Mouse (Mus musculus): ENCODE measurements around the gene Ckmt2. TPM values are rescaled to one million over a fixed set of nuclear protein-coding genes. Genes with fewer than 3 reads are reported as not detected.

Gene Ckmt2
- 18.1 TPM for polyA plus RNA-seq (2012; fragmentation: generic; extraction: Trizol)

DNA sequence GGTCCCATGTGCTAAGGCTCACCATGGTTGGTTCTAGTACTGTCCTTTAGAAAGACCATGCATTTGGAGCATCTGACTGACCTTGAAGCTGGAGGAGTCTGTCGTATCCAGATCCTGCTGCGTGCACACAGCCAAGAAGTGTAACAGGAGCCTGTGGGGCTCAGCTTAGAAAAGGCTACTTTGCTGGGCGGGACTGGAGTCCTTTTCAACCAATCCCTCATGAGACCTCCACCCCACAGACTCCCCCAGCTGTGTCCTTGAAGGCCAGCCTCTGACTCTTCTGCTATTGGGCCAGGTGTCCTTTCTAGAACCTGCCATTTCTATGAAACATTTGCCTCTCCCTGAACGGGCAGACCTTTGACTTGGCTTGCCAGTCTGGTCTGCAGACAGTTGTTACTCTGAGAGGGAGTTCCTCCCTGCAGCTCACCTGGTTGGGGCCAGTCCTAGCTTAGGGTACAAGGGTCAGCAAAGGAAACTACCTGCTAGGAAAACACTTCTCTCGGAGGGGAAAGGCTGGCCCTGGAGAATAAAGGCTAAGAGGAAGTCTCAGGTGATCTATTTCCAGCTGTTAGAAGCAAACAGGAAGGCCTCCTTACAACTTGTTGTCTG, at the start of gene Ckmt2:
Gene Ckmt2 (minus strand): TSS at position 145 of the 609 bp plus-strand sequence.
- TF ChIP-seq CEBPB (IDR thresholded peaks at IDR 0.05; ENCODE audit: insufficient read depth, poor library complexity, severe bottlenecking) (no peak), MYOG (IDR thresholded peaks at IDR 0.05; ENCODE audit: control insufficient read depth in 1 of 3, insufficient read depth in 1 of 3, insufficient read length in 2 of 3, low read depth in 2 of 3) (no peak), POLR2AphosphoS2 (IDR thresholded peaks at IDR 0.05; ENCODE audit: insufficient read length, low read depth) (no peak), TCF12 (IDR thresholded peaks at IDR 0.05; ENCODE audit: insufficient read depth, poor library complexity, severe bottlenecking) (no peak), TCF3 (IDR thresholded peaks at IDR 0.05; ENCODE audit: insufficient read length, low read depth) (no peak), E2F4 (IDR thresholded peaks at IDR 0.05; ENCODE audit: insufficient read depth) (no peak), REST (IDR thresholded peaks at IDR 0.05; ENCODE audit: insufficient read depth, insufficient read length) (no peak), POLR2A (IDR thresholded peaks at IDR 0.05; ENCODE audit: insufficient read length, low read depth) (no peak), USF1 (IDR thresholded peaks at IDR 0.05; ENCODE audit: low read depth) (no peak), SRF (IDR thresholded peaks at IDR 0.05; ENCODE audit: control insufficient read depth, insufficient read length, low read depth) (no peak), MYOD1 (IDR thresholded peaks at IDR 0.05; ENCODE audit: control insufficient read depth in 1 of 3, insufficient read length in 2 of 3, low read depth in 2 of 3) (no peak), MAX (IDR thresholded peaks at IDR 0.05; ENCODE audit: low read depth) (no peak)
- Histone ChIP-seq H3K36me3 (ENCODE audit: control insufficient read depth, insufficient read depth) (no peaks in the 10 kb centered on the region), H3K4me3 (no peak within 1 kb of the TSS), H3K79me2 (ENCODE audit: control insufficient read depth, insufficient read depth) (no peaks in the 10 kb centered on the region), H3K4me2 (ENCODE audit: low read depth) (peak within 1 kb of the TSS; percentile 61), H3K27me3 (ENCODE audit: control insufficient read depth, insufficient read depth, insufficient read length) (no peaks in the 10 kb centered on the region), H3ac (ENCODE audit: control insufficient read depth, insufficient read length) (no peak within 1 kb of the TSS)

- no peaks in the 10 kb centered on the region for H3K36me3 ChIP-seq (ENCODE audit: control insufficient read depth, insufficient read depth)
- H3K27me3 ChIP-seq (ENCODE audit: control insufficient read depth, insufficient read depth, insufficient read length) = no peaks in the 10 kb centered on the region
- TF ChIP-seq CEBPB (IDR thresholded peaks at IDR 0.05; ENCODE audit: insufficient read depth, poor library complexity, severe bottlenecking) (no peak), USF1 (IDR thresholded peaks at IDR 0.05; ENCODE audit: low read depth) (peak; percentile 54)
- H3K4me3 ChIP-seq = no peak overlapping the region
- H3K79me2 ChIP-seq (ENCODE audit: control insufficient read depth, insufficient read depth) = no peaks in the 10 kb centered on the region
- H3K4me2 ChIP-seq (ENCODE audit: low read depth) = no peak overlapping the region
- H3ac ChIP-seq (ENCODE audit: control insufficient read depth, insufficient read length) = no peak overlapping the region
Measured at GRCm38 (mm10) chr13:91921010-91921409, 44.3 kb upstream of the Ckmt2 start.

DNA sequence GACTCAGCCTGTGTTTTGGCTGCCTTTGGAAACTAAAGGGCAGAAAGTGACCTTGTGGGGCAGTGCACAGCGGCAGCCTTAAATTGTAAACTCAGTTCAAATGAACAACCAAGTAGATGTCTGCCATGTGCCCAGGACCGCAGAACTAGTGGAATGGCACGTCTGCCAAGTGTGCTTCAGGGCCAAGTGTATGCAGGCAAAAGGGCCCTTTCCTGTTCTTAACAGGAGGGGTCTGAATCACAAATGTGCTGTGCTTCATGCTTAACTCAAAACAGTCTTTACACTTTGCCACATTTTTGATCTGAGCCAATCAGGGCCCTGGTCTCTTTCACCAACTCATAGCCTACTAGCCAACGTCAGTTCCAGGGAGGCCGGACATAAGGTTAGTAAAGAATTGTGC, 42.1 kb upstream of the Ckmt2 start:
- H3K27me3 ChIP-seq (ENCODE audit: control insufficient read depth, insufficient read depth, insufficient read length) = no peaks in the 10 kb centered on the region
- no peak overlapping the region for H3K4me3 ChIP-seq
- no peak overlapping the region for H3K4me2 ChIP-seq (ENCODE audit: low read depth)
- H3K36me3 ChIP-seq (ENCODE audit: control insufficient read depth, insufficient read depth) = no peaks in the 10 kb centered on the region
- H3K79me2 ChIP-seq (ENCODE audit: control insufficient read depth, insufficient read depth) = no peaks in the 10 kb centered on the region
- TF ChIP-seq MYOD1 (IDR thresholded peaks at IDR 0.05; ENCODE audit: control insufficient read depth in 1 of 3, insufficient read length in 2 of 3, low read depth in 2 of 3) (no peak), MYOG (IDR thresholded peaks at IDR 0.05; ENCODE audit: control insufficient read depth in 1 of 3, insufficient read depth in 1 of 3, insufficient read length in 2 of 3, low read depth in 2 of 3) (no peak), POLR2A (IDR thresholded peaks at IDR 0.05; ENCODE audit: insufficient read length, low read depth) (no peak), TCF12 (IDR thresholded peaks at IDR 0.05; ENCODE audit: insufficient read depth, poor library complexity, severe bottlenecking) (no peak), USF1 (IDR thresholded peaks at IDR 0.05; ENCODE audit: low read depth) (no peak), E2F4 (IDR thresholded peaks at IDR 0.05; ENCODE audit: insufficient read depth) (no peak), TCF3 (IDR thresholded peaks at IDR 0.05; ENCODE audit: insufficient read length, low read depth) (no peak), SRF (IDR thresholded peaks at IDR 0.05; ENCODE audit: control insufficient read depth, insufficient read length, low read depth) (no peak), POLR2AphosphoS2 (IDR thresholded peaks at IDR 0.05; ENCODE audit: insufficient read length, low read depth) (no peak), CEBPB (IDR thresholded peaks at IDR 0.05; ENCODE audit: insufficient read depth, poor library complexity, severe bottlenecking) (no peak), MAX (IDR thresholded peaks at IDR 0.05; ENCODE audit: low read depth) (no peak), REST (IDR thresholded peaks at IDR 0.05; ENCODE audit: insufficient read depth, insufficient read length) (no peak)
- no peak overlapping the region for H3ac ChIP-seq (ENCODE audit: control insufficient read depth, insufficient read length)

DNA sequence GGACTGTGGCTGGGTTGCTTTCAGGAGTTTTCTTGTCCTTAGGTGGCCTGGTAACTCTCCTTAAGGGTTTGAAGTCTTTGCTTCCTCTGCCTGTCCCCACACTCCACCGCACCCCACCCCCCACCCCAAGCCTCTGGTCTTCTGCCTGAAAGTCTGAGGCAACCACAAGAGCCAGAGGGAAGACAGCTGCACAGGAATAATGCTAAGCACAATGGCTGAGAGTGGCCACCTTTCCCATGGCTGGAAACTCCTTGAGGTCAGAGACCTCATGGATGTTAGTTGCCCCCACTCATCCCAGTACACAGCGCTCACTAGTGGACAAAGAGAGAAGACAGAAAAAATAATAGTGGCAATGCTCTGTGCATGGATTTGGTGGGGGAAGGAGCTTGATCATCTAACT, 41.1 kb upstream of the Ckmt2 start:
- Histone ChIP-seq H3K79me2 (ENCODE audit: control insufficient read depth, insufficient read depth) (no peaks in the 10 kb centered on the region), H3K4me3 (no peak overlapping the region), H3K4me2 (ENCODE audit: low read depth) (no peak overlapping the region), H3ac (ENCODE audit: control insufficient read depth, insufficient read length) (no peak overlapping the region), H3K36me3 (ENCODE audit: control insufficient read depth, insufficient read depth) (no peaks in the 10 kb centered on the region), H3K27me3 (ENCODE audit: control insufficient read depth, insufficient read depth, insufficient read length) (no peaks in the 10 kb centered on the region)
- TF ChIP-seq MYOG (IDR thresholded peaks at IDR 0.05; ENCODE audit: control insufficient read depth in 1 of 3, insufficient read depth in 1 of 3, insufficient read length in 2 of 3, low read depth in 2 of 3) = peak in 1 of 3 experiments; percentile 66
- peak in 2 of 3 experiments; percentile 35 to 60 for TF ChIP-seq MYOD1 (IDR thresholded peaks at IDR 0.05; ENCODE audit: control insufficient read depth in 1 of 3, insufficient read length in 2 of 3, low read depth in 2 of 3)
- TF ChIP-seq POLR2AphosphoS2 (IDR thresholded peaks at IDR 0.05; ENCODE audit: insufficient read length, low read depth) = no peak
- no peak for TF ChIP-seq TCF3 (IDR thresholded peaks at IDR 0.05; ENCODE audit: insufficient read length, low read depth)
- no peak for TF ChIP-seq REST (IDR thresholded peaks at IDR 0.05; ENCODE audit: insufficient read depth, insufficient read length)

GRCm38 (mm10) chr13:91916308-91916707, 39.6 kb upstream of the Ckmt2 start:
- Histone ChIP-seq H3ac (ENCODE audit: control insufficient read depth, insufficient read length) (no peak overlapping the region), H3K27me3 (ENCODE audit: control insufficient read depth, insufficient read depth, insufficient read length) (no peaks in the 10 kb centered on the region), H3K36me3 (ENCODE audit: control insufficient read depth, insufficient read depth) (no peaks in the 10 kb centered on the region), H3K79me2 (ENCODE audit: control insufficient read depth, insufficient read depth) (no peaks in the 10 kb centered on the region), H3K4me2 (ENCODE audit: low read depth) (no peak overlapping the region), H3K4me3 (no peak overlapping the region)
- TF ChIP-seq TCF3 (IDR thresholded peaks at IDR 0.05; ENCODE audit: insufficient read length, low read depth) = no peak
- no peak for TF ChIP-seq CEBPB (IDR thresholded peaks at IDR 0.05; ENCODE audit: insufficient read depth, poor library complexity, severe bottlenecking)
- no peak for TF ChIP-seq SRF (IDR thresholded peaks at IDR 0.05; ENCODE audit: control insufficient read depth, insufficient read length, low read depth)
- TF ChIP-seq USF1 (IDR thresholded peaks at IDR 0.05; ENCODE audit: low read depth) = no peak
- TF ChIP-seq MYOG (IDR thresholded peaks at IDR 0.05; ENCODE audit: control insufficient read depth in 1 of 3, insufficient read depth in 1 of 3, insufficient read length in 2 of 3, low read depth in 2 of 3) = no peak
- TF ChIP-seq TCF12 (IDR thresholded peaks at IDR 0.05; ENCODE audit: insufficient read depth, poor library complexity, severe bottlenecking) = no peak
- TF ChIP-seq MYOD1 (IDR thresholded peaks at IDR 0.05; ENCODE audit: control insufficient read depth in 1 of 3, insufficient read length in 2 of 3, low read depth in 2 of 3) = no peak
- TF ChIP-seq E2F4 (IDR thresholded peaks at IDR 0.05; ENCODE audit: insufficient read depth) = no peak
- no peak for TF ChIP-seq POLR2AphosphoS2 (IDR thresholded peaks at IDR 0.05; ENCODE audit: insufficient read length, low read depth)
- no peak for TF ChIP-seq REST (IDR thresholded peaks at IDR 0.05; ENCODE audit: insufficient read depth, insufficient read length)
- TF ChIP-seq MAX (IDR thresholded peaks at IDR 0.05; ENCODE audit: low read depth) = no peak
- no peak for TF ChIP-seq POLR2A (IDR thresholded peaks at IDR 0.05; ENCODE audit: insufficient read length, low read depth)
